Mouse (Mus musculus) testis, postnatal 14 days (tissue): ENCODE results near the gene Palb2.
"Not testable (repeated sequence)": the region's sequence is repeated elsewhere in the genome, so short reads cannot be mapped to it uniquely, and the experiment has no call there.

Experiments
- DNase-seq: peaks from one replicate; pipeline ENCODE4 v3.0.0; 2021; ENCODE audit warnings: low spot score

Palb2 gene

DNA sequence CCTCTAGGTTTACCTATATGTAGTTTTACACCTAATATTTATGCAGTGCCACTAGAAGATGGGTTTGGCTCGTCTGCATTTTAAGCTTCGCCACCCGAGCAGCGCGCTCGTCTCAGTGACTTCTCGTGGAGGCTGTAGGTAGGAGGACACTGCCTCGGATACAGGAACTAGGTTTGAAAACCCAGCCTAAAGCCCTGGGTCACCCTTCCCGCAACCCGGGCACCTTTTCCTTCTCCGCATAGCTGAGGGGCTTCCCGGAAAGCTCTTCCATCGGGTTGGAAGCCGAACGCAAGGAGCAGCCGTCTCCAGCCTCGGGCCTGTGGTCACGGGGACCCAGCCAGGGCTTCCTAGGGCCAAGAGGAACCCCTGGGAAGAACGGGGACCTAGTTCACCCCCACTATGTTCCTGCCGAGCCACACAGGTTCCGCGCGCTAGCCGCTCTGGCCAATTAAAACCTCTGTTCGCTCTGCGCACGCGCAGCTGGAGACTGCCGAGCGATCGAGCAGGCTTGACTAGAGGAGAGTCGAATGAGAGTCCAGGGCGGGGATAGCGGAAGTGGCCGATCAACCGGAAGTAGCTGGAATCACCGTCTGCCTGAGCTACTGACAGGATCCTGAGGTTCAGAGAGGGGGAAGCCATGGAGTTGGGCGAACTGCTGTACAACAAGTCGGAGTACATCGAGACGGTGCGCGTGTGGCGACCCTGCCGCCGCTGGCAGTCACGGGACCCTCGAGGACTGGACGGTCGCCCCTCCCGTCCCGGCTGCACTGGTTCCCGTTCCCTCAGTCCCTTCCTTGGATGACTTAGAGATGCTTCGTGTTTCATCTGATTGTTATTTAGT, at the start of gene Palb2, which contains the start of gene Dctn5:
Palb2 (minus strand) TSS at position 489 of the 841 bp plus-strand sequence.
Dctn5 (plus strand) TSS at position 545 of the 841 bp plus-strand sequence.
- DNase-seq: peak; percentile 98

DNA sequence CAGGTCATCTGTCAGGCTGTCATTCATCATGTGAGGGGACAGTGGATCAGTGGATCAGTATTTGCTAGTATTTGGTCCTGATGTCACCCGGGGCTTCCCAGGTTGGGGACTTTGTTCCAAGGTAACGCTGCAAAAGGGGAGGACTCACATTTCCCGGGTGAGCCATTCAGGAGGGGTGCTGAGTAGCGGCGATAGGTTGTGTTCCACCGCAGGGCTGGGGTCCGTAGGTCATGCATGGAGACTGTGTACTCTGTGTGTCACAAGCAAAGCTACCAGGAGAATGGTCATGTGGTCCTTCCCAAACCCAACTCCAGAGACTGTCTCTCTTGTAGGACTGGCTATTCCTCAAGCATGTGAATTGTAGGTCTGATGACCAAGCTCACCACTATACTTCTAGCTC, 47.9 kb upstream of the Palb2 start:
- DNase-seq: no peak

DNA sequence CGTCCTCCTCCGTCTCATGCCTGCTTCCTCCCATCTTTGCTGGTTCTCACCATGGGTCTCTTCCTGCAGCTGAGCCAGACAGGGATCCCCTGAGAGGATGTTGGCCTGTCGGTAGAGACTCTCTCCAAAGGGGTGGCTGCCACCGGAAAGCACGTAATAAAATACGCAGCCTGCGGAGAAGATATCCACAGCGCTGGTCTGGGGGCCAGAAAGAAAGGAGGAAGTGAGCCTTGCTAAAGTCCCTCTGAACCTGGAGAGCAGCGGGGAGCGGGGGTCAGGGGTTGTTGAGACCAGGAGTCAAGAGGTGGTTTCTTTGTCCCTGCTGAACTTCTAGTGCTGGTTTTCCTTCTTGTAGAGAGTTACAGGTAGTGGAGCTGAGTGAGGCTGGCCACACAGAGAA, 38.8 kb upstream of the Palb2 start:
- DNase-seq: no peak

GRCm38 (mm10) chr7:122170705-122171104, 37.9 kb upstream of the Palb2 start:
- no peak for DNase-seq

GRCm38 (mm10) chr7:122167203-122167602, 34.4 kb upstream of the Palb2 start:
- no peak for DNase-seq

- no peak for DNase-seq
Measured at GRCm38 (mm10) chr7:122163766-122164165, 31.0 kb upstream of the Palb2 start.

DNA sequence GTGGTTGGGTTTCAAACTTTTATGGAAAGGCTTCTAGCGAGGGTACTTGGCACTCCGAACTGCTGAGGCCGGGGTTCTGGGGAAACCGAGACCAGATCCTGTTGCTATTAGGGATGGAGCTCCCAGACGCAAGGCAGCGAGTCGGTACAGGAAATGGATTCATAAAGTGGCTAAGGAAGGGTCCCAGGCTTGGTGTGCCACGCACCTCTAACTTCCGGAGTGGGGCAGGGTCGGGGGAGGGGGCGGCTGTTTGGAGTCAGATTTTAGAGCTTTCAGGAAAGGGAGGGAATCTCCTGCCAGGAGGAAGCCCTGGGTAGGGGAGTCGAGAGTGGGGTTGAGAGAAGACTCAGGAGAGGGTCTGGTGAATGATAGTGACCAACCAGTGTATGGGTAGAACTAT, 27.3 kb upstream of the Palb2 start:
- DNase-seq: no peak

DNA sequence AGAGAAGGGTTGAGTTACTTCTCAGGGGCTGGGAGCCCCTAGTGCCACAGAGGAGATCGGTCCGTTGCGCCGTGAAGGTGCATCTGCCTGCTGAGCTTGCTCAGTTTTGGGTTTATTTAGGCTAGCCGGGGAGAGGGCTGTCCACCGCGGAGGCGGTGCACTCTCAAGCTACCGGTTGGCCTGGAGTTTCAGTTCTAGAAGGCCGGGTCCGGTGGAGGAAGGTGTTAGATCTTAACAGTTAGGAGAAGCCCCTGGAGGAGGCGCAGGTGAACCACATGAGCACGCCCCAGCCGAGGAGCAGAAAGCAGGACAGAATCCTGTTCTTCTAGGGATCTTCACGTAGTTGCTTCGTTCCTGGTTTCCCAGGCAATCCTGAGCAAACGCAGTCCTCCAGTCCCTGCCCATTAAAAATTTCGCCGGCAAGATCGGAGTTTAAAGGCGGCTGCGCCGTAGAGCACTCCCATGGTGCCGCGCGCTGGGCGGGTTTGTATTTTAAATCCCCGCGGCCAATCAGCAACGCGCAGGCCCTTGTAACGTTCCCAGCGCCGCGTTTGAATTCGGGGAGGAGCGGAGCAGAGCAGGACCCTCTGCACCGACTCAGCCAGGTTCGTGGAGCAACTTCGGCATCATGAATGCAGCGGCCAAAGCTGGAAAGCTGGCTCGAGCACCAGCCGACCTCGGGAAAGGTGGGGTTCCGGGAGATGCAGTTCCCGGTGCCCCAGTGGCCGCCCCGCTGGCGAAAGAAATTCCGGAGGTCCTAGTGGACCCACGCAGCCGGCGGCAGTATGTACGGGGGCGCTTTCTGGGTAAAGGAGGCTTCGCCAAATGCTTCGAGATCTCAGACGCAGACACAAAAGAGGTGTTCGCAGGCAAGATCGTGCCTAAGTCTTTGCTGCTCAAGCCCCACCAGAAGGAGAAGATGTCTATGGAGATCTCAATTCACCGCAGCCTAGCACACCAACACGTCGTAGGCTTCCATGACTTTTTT, 26.4 kb upstream of the Palb2 start, which contains the start of gene Plk1:
Plk1 (plus strand) TSS at position 525 of the 988 bp plus-strand sequence.
- peak; percentile 85 for DNase-seq

- no peak for DNase-seq
Measured at GRCm38 (mm10) chr7:122158488-122158887, 25.7 kb upstream of the Palb2 start.

DNA sequence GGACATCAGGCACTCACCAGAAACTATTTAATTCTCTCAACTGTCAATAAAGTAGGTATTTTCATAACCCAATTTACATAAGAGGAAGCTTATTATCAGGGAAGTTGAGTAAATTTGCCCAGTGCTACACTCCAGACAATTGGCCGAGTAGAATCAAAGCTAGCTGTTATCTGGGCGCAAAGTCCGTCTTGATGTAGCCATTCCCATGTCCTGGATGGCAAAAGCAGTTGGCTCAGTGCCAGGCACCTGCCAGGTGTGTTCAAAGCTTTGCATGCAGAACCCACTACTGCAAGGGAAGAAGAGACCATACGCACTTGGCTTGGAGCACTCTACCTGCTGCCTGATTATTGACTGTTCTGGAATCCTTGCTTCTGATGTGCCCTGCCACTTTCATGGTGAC, 19.7 kb upstream of the Palb2 start:
- no peak for DNase-seq

GRCm38 (mm10) chr7:122140991-122141390, 8.2 kb upstream of the Palb2 start:
- no peak for DNase-seq

DNA sequence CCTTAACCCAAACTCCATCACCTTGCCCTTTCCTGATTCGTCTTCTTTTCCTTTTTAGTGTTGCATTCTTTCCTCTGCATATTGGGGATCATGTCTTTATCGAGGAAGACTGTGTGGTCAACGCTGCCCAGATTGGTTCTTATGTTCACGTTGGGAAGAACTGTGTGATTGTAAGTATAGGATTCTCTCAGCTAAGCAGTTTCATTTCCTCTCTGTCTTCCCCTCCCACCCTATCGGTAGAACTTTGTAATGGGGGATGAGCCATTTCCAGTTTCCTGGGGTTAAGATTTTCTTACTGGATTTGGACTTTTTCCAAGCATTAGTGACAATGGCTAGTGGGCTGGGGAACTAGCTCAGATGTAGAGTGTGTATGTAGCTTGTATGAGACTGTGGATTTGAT, 5.4 kb upstream of the Palb2 start:
- DNase-seq: no peak

DNA sequence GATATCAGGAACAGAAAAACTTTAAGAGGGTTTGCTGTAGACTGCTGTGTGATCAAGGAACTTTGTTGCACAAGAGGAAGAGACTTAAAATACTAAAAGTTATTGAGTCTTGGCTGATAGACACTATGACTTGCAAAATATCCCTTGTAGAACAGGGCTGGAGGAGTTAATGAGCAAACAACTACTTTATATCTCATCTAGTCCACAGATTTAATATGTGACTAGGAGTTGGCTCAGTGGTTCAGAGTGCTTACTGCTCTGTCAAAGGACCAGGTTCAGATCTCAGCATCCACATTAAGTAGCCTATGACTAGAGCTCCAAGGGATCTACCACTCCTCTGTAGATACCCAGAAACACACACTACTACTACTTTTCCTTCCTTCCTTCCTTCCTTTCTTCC, 4.3 kb upstream of the Palb2 start:
- DNase-seq: no peak

- no peak for DNase-seq
Measured at GRCm38 (mm10) chr7:122135070-122135469, 2.3 kb upstream of the Palb2 start.

- no peak for DNase-seq
Measured at GRCm38 (mm10) chr7:122133338-122133625, 497 bp upstream of the Palb2 start.

- no peak for DNase-seq
Measured at GRCm38 (mm10) chr7:122131834-122132233, 951 bp downstream of the Palb2 start.

- DNase-seq: no peak
Measured at GRCm38 (mm10) chr7:122126946-122127345, 5.8 kb downstream of the Palb2 start.

GRCm38 (mm10) chr7:122125636-122126035, 7.1 kb downstream of the Palb2 start:
- DNase-seq: no peak

DNA sequence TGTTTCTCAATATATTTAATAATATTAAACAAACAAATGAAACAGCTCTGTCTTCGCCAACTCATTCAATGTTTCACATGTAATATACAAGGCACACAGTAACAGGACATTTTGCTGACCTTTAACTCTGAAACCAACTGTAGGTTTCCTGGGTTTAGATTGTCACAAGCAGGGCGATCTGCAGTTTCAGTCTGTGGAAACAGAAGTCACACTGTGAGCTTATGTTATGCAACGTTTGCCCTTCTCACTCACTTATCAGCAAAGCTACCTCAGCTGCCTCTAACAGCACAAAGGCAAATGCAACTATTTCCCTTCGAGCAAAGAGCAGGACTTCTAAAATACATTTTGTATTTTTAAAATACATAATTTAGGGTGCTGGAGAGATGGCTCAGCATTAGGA, 9.3 kb downstream of the Palb2 start:
- no peak for DNase-seq

- no peak for DNase-seq
Measured at GRCm38 (mm10) chr7:122108206-122108605, 24.6 kb downstream of the Palb2 start.

- DNase-seq: peak; percentile 87
Measured at GRCm38 (mm10) chr7:122101747-122102244, 31.0 kb downstream of the Palb2 start, which contains the start of gene Ndufab1. Ndufab1 (minus strand) TSS chr7:122101886.

GRCm38 (mm10) chr7:122101014-122101746, 31.6 kb downstream of the Palb2 start:
- DNase-seq: not testable (repeated sequence)
